Mouse (Mus musculus) CH12.LX (cell line): Measurements from ENCODE around the gene Scd3. TPM values are rescaled to one million over a fixed set of nuclear protein-coding genes. Genes with fewer than 3 reads are reported as not detected.
A peak's percentile ranks its signal among the peaks of the same experiment; 100 is the strongest.

Experiments used
- DNase-seq: peaks from one replicate; pipeline ENCODE4 v3.0.0-alpha.2; 2013; ENCODE audit errors: extremely low read depth
- H3K27ac ChIP-seq: 2 replicates; pipeline ENCODE4 v1.5.1; 2012; ENCODE audit warnings: low read depth, mild to moderate bottlenecking, control low read depth, moderate library complexity; ENCODE audit not compliant: insufficient read depth
- H3K27me3 ChIP-seq: replicated peaks from 2 replicates; pipeline ENCODE3; 2012; ENCODE audit warnings: inconsistent platforms
- H3K36me3 ChIP-seq, 2 experiments: replicated peaks in 1 of 2; 2 replicates each; pipeline versions ENCODE3 to v1.6.1; 2012; ENCODE audit warnings: inconsistent platforms in 1 of 2, low read length in 1 of 2, mild to moderate bottlenecking in 1 of 2, mixed read lengths in 1 of 2, moderate library complexity in 1 of 2; ENCODE audit not compliant: control insufficient read depth in 1 of 2, insufficient read depth in 1 of 2
- H3K4me1 ChIP-seq, 2 experiments: 2 replicates each; pipeline ENCODE4 v1.6.1; 2012; ENCODE audit warnings: inconsistent platforms in 1 of 2, moderate library complexity in 1 of 2; ENCODE audit not compliant: insufficient read depth in 2 of 2, control insufficient read depth in 1 of 2
- H3K4me2 ChIP-seq: 2 replicates; pipeline ENCODE4 v1.6.1; 2012; ENCODE audit warnings: low read depth, mild to moderate bottlenecking, control low read depth; ENCODE audit not compliant: poor library complexity, insufficient read depth, severe bottlenecking
- H3K4me3 ChIP-seq, 3 experiments: fragments of 150-350 bp in 1 of 3; sonication (generic) in 1 of 3; replicated peaks in 1 of 3; 2 replicates each; pipeline versions ENCODE3 to v1.5.1; 2011 to 2012; ENCODE audit warnings: low read depth in 2 of 3, low read length in 2 of 3, mild to moderate bottlenecking in 2 of 3, moderate library complexity in 2 of 3, control low read depth in 1 of 3, improper control_type of control experiment in 1 of 3, inconsistent platforms in 1 of 3, mixed read lengths in 1 of 3; ENCODE audit not compliant: poor library complexity in 1 of 3
- H3K79me2 ChIP-seq: replicated peaks from 2 replicates; pipeline ENCODE4 v1.6.1; 2012; ENCODE audit warnings: mild to moderate bottlenecking, moderate library complexity; ENCODE audit not compliant: control insufficient read depth, poor library complexity, insufficient read depth, severe bottlenecking; ENCODE audit errors: extremely low read depth
- H3K9ac ChIP-seq: 2 replicates; pipeline ENCODE4 v1.6.1; 2012; ENCODE audit warnings: low read depth, mild to moderate bottlenecking, control low read depth, moderate library complexity; ENCODE audit not compliant: insufficient read depth
- H3K9me3 ChIP-seq: replicated peaks from 2 replicates; pipeline ENCODE3; 2012; ENCODE audit warnings: low read length, inconsistent platforms, mixed read lengths
- CTCF ChIP-seq, 2 experiments: IDR thresholded peaks in 1 of 2; conservative IDR thresholded peaks in 1 of 2; 2 replicates each; pipeline ENCODE4 v1.5.1; 2011 to 2012; ENCODE audit warnings: low read depth in 2 of 2, low read length in 2 of 2, improper control_type of control experiment in 1 of 2, inconsistent platforms in 1 of 2, mild to moderate bottlenecking in 1 of 2, moderate library complexity in 1 of 2
- KAT2A ChIP-seq: IDR thresholded peaks from 2 replicates; pipeline ENCODE4 v1.6.1; 2012; ENCODE audit warnings: low read length, improper control_type of control experiment, inconsistent platforms; ENCODE audit not compliant: insufficient replicate concordance
- MEF2A ChIP-seq: IDR thresholded peaks from 2 replicates; pipeline ENCODE4 v1.6.1; 2014; ENCODE audit warnings: low read depth, mild to moderate bottlenecking, inconsistent platforms, low read length, improper control_type of control experiment, borderline replicate concordance
- MYC ChIP-seq: IDR thresholded peaks from 2 replicates; pipeline ENCODE4 v1.6.1; 2011; ENCODE audit warnings: low read depth, mild to moderate bottlenecking, improper control_type of control experiment, low read length
- POLR2AphosphoS2 ChIP-seq: IDR thresholded peaks from 2 replicates; pipeline ENCODE4 v1.6.1; 2011; ENCODE audit warnings: low read depth, low read length, improper control_type of control experiment
- RAD21 ChIP-seq: IDR thresholded peaks from 2 replicates; pipeline ENCODE4 v1.6.1; 2011; ENCODE audit warnings: low read depth, mild to moderate bottlenecking, low read length, improper control_type of control experiment, moderate library complexity
- RCOR1 ChIP-seq: conservative IDR thresholded peaks from 2 replicates; pipeline ENCODE4 v1.6.1; 2012; ENCODE audit warnings: low read depth, mild to moderate bottlenecking, inconsistent platforms, low read length, improper control_type of control experiment
- SMC3 ChIP-seq: IDR thresholded peaks from 2 replicates; pipeline ENCODE4 v1.6.1; 2011; ENCODE audit warnings: low read depth, low read length, improper control_type of control experiment
- USF2 ChIP-seq: conservative IDR thresholded peaks from 2 replicates; pipeline ENCODE4 v1.6.1; 2011; ENCODE audit warnings: low read depth, low read length, improper control_type of control experiment
- ZC3H11A ChIP-seq: IDR thresholded peaks from 2 replicates; pipeline ENCODE4 v1.6.1; 2012; ENCODE audit warnings: low read depth, mild to moderate bottlenecking, inconsistent platforms, low read length, improper control_type of control experiment
- ZKSCAN1 ChIP-seq: IDR thresholded peaks from 2 replicates; pipeline ENCODE4 v1.6.1; 2012; ENCODE audit warnings: low read depth, inconsistent platforms, low read length, improper control_type of control experiment, borderline replicate concordance
- dilution Hi-C: fragments of 300-500 bp; cut with MboI; formaldehyde crosslinking; loops from 2 replicates; pipeline ENCODE4 v1.14.3; 2020; ENCODE audit warnings: low sequenced_read_pairs; ENCODE audit not compliant: extremely low pct_unique_long_range_greater_than_20kb, extremely low pct_ligation_motif_present
- in situ Hi-C: fragments of 300-500 bp; cut with MboI; formaldehyde crosslinking; loops from 3 replicates; pipeline ENCODE4 v1.14.3; 2019; ENCODE audit warnings: low sequenced_read_pairs, low pct_ligation_motif_present, low pct_unique_long_range_greater_than_20kb, mixed read lengths
- polyA plus RNA-seq: library from polyadenylated mRNA; unstranded; fragments of >175 nt; gene quantifications from 2 replicates; pipeline ENCODE4 v1.2.1, GENCODE M21; 2012; ENCODE audit warnings: low read depth; ENCODE audit not compliant: insufficient read length
- total RNA-seq, 2 experiments: library from RNA; depleted of rRNA; stranded (reverse); fragments of 300-350 nt in 1 of 2; fragments of >200 nt in 1 of 2; gene quantifications; 2 replicates each; pipeline ENCODE4 v1.2.3; 2012 to 2014

Scd3 gene
- total and polyA plus RNA-seq, 3 experiments, result not detected

- H3K9me3 ChIP-seq, result no peaks in the 10 kb centered on the region
- dilution Hi-C loops, result no loop called here
- no peak for TF ChIP-seq CTCF (conservative IDR thresholded peaks at IDR 0.05 in 1 of 2, IDR thresholded peaks at IDR 0.05 in 1 of 2; ENCODE audit: low read depth in 2 of 2, low read length in 2 of 2)
- in situ Hi-C loops, result no loop called here
- H3K4me1 ChIP-seq, result no peaks in the 10 kb centered on the region
- DNase-seq, result no peak
- no peak overlapping the region for H3K27ac ChIP-seq
- no peak overlapping the region for H3K9ac ChIP-seq
- no peak overlapping the region for H3K4me2 ChIP-seq
- no peaks in the 10 kb centered on the region for H3K79me2 ChIP-seq
- H3K4me3 ChIP-seq, result no peak overlapping the region
- H3K27me3 ChIP-seq, result no peaks in the 10 kb centered on the region
- H3K36me3 ChIP-seq, result no peaks in the 10 kb centered on the region
Measured at GRCm38 (mm10) chr19:44238906-44239305, 35.8 kb downstream of the Scd3 start.

- DNase-seq, result peak; percentile 79
- Histone ChIP-seq H3K27ac (no peak overlapping the region), H3K36me3 (no peaks in the 10 kb centered on the region), H3K4me2 (peak overlapping the region; percentile 60; the same call in 1 of the 2 replicates), H3K79me2 (no peaks in the 10 kb centered on the region), H3K4me1 (peaks cover 11 to 49% of the 10 kb centered on the region in 2 experiments), H3K27me3 (no peaks in the 10 kb centered on the region), H3K9ac (no peak overlapping the region), H3K9me3 (no peaks in the 10 kb centered on the region), H3K4me3 (no peak overlapping the region)
- in situ Hi-C loops, result loop anchor here (5.0 kb wide), 1 partner anchor 52 kb away; no protein-coding TSS in a partner anchor
- dilution Hi-C loops, result no loop called here
- TF ChIP-seq RCOR1 (no peak), CTCF (conservative IDR thresholded peaks at IDR 0.05 in 1 of 2, IDR thresholded peaks at IDR 0.05 in 1 of 2; ENCODE audit: low read depth in 2 of 2, low read length in 2 of 2) (peak; percentile 35 to 89), RAD21 (peak; percentile 77), ZC3H11A (peak; percentile 69; the same call in 1 of the 2 replicates), MEF2A (peak; percentile 36; the same call in 1 of the 2 replicates), ZKSCAN1 (no peak), SMC3 (peak; percentile 92), USF2 (no peak), POLR2AphosphoS2 (no peak)
Measured at GRCm38 (mm10) chr19:44245761-44246171, 42.7 kb downstream of the Scd3 start.

- H3K4me3 ChIP-seq, result no peak overlapping the region
- TF ChIP-seq KAT2A, result no peak
- TF ChIP-seq MYC, result 0 out of 2 replicates have a peak, but pooled peaks have one; percentile 7
- no peaks in the 10 kb centered on the region for H3K36me3 ChIP-seq
- H3K9ac ChIP-seq, result no peak overlapping the region
- in situ Hi-C loops (loop anchor here (5.0 kb wide), 1 partner anchor 51 kb away; no protein-coding TSS in a partner anchor), dilution Hi-C loops (no loop called here)
- H3K4me1 ChIP-seq, result peaks cover 11 to 52% of the 10 kb centered on the region in 2 experiments
- no peaks in the 10 kb centered on the region for H3K27me3 ChIP-seq
- H3K9me3 ChIP-seq, result no peaks in the 10 kb centered on the region
- H3K79me2 ChIP-seq, result no peaks in the 10 kb centered on the region
- H3K27ac ChIP-seq, result no peak overlapping the region
- H3K4me2 ChIP-seq, result peak overlapping the region; percentile 19; the same call in 1 of the 2 replicates
- no peak for DNase-seq
Measured at GRCm38 (mm10) chr19:44246341-44246911, 43.4 kb downstream of the Scd3 start.
